Mouse (Mus musculus) cerebellum, postnatal 4 days (tissue): ENCODE measurements around the gene Sgk1.
"Not testable (repeated sequence)": the region's sequence is repeated elsewhere in the genome, so short reads cannot be mapped to it uniquely, and the experiment has no call there.

Experiments
- DNase-seq, 2 experiments: peaks; one replicate each; pipeline ENCODE4 v3.0.0; 2022; ENCODE audit warnings: low spot score in 2 of 2, mixed read lengths in 1 of 2

Gene Sgk1

DNA sequence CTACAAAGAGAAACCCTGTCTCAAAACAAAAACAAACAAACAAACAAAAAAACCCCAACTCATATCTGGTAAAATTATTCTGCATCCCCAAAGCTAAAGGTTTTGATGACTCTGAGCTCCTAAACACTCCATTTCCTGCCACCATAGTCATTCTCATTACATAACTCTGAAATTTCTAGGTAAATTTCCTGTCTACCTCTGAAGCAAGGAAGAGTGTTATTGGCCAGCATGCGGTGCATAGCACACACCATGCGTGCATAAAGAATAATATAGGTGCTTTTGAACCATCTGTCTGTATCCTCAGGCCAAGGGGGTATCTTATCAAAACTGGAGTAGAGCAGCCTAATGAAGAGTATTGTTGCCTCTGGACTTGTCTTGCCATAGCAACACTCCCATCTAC, 13.8 kb upstream of the Sgk1 start:
- no peak for DNase-seq

DNA sequence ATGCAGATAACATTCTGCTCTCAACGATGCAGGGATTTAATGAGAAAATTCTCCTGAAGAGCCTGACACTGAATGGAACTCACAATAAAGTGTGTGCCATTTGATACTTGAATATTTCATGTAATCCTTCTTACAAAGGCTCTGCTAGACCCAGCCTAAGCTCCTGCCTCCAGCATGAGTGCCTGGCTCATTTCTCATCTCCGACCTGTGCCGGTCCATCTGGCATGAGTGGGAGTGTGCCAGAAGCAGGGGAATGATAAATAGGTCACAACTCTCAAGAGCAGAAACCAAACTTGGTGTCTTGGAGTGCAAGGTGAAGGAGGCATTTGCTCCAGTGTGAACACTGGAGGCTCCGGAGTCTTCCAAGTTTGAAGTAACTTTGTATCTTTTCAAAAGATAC, 13.4 kb upstream of the Sgk1 start:
- DNase-seq: peak in 1 of 2 experiments; percentile 26

DNA sequence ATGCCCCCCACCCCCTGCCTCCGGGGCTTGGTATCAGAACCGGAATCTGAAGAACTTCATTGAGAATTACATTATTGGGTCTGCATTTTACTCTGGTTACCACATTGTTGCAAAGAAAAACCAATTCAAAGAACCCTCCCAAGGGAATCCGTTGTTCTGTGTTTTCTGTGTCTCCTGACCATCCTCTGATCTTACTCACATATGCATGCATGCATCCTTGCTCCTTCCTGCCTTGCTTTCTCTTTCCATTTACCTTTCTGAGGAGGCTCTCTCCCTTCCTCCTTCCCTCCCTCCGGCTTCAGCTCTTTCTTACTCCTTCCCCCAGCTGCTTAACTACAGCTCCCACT, 174 bp upstream of the Sgk1 start:
- DNase-seq: no peak

DNA sequence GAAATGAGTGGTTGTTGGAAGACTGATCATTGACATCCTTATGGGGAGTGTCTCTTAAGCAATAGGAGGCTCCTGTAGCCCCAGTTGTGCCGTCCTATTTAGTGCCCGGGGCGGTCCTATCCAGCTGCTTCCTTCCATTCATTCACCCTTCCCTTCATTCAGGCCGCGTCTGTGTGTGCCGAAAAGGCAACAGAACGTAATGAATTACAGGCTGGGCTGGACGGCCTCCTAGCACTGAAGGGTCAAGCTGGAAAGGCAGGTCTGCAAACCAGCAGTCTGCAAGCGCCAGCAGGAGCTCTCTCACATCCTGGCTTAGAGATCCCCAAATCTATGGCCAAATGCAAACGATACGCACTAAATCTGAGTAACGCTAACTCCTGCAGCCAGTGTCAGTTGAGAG, 1.6 kb downstream of the Sgk1 start:
- DNase-seq: peak in 1 of 2 experiments; percentile 22

DNA sequence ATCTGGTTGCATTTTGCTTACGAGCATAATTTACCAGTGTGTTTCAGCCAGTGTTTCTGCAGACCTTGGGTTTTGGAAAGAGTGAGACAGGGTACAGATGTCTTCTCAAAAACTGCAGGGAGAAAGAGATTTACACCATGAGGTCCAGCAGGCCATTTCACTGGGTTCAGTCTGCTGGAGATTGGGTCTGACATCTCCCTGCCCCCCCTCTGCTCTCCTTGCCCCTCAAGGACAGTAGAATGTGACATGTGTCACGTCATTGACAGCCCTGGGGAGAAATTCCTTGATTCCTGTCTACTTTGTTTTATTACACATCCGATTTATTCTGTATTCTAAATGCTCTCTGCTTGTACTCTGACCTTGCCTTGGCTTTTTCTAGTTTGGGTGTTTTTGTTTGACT, 2.5 kb downstream of the Sgk1 start:
- DNase-seq: no peak

DNA sequence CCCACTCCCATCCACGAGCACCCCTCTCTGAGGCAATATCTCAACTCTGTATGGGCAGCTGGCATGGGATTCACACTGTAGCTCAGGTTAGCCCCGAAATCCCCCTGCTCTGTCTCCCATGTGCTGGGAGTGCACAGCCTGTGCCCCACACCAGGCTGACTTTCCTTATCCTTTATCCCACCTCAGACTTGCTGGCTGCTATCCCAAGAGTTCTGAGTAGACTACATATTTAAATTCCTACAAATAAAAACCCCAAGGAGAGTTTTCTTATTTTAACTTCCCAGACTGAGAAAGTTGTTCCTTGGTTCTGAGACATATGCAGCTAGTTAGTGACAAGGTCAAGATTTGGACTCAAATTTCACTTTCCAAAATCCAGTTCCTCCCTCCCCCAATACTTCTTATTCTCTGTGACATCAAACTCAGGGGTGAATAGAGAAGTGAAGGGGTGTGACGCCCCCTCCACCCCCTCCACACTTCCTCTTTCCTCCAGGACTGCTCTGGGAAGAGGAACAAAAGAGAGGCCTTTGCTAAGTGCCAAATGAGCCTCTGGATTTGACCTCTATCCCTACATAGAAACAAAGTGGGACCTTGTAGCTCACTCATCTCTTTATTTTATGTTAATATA, 7.3 kb downstream of the Sgk1 start:
- no peak for DNase-seq

DNA sequence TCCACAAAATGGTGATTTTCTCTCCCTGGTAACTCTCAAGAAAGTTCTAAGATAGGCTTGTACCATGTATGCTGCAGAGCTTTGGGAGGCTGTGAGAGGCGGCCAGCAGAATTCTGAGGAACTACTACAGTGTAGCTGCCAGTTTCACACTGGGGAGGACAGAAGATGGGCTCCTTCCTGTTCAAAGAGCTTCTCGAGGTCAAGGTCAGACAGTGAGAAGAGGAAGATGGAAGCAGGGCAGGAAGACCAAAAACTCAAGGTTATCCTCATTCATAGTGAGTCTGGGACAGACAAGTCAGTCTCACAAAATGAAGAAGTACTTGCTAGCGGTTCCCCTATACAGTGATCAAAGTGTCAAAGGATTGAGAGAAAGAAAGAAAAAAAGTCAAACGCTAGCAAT, 8.3 kb downstream of the Sgk1 start:
- DNase-seq: no peak

DNA sequence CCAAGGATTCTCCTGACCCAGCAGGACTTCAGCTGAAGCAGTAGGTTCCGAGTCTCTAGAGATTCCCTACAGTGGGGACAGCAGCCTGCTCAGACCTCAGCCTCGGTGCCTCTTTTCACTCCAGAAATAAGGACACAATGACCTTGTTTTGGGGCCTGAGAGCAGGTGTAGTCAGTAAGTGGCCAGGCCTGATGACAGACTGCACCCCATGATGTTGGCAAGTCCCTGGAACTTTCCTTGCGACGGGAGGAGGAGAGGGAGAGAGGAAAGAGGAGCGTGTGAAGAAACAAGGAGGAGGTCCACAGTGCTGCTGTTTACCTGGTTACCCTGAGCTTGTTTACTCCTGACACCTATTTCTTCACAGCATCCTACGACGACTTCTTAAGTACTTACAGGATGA, 9.5 kb downstream of the Sgk1 start:
- DNase-seq: no peak

DNA sequence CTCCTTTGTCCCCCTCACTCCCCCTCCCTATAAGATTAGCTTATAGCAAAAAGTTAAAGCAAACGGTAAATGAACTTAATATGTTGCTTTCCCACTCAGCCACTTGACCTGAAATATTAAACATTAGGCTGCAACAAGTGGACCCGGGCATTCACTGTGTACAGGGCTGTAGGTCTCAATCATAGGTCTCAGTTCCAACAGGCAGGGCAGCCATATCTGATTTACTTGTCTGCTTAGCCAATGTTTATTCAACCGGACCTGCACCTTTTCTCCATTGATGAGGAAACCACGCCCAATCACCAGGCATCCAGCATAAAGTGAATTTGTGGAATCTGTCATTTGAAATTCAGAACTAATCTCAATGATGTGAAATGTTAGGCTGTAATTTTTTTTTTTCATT, 10.1 kb downstream of the Sgk1 start:
- no peak for DNase-seq

DNA sequence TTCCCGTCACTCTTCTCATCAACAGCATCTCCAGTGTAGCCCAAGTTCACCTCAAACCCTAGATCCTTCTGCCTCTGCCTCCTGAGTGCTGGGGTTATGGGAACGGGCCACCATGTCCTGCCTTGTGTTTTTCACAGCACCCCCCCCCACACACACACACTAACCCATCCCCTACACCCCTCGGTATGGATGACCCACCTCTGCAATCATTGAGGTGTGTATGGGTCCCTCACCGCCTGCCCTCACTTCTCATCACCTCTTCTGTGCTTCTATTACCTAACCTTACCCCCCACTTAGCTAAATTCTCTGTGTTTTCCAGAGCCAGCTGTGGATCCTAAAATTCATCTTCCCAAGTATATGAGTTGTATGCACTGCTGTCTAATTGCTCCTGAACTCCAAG, 16.4 kb downstream of the Sgk1 start:
- DNase-seq: no peak

DNA sequence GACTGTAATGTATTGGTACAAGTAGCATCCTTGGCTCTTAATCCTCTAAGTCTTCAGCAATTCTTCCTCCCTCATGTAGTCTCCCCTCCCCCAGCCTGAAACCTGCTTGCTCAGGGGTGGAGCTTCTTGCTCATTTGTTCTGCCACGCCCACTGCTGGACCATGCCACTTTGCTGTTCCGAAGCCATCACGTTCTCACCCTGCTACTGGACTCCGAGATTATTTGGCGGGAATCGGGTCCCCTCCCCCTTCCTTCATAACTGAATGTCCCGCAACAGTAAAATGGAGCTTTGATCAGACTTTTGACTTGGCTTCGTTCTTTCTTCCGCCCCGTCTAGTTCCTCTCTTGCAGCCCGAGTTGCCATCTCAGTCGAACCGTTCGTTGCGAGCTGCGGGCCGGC, 16.9 kb downstream of the Sgk1 start:
- not testable (repeated sequence) for DNase-seq

DNA sequence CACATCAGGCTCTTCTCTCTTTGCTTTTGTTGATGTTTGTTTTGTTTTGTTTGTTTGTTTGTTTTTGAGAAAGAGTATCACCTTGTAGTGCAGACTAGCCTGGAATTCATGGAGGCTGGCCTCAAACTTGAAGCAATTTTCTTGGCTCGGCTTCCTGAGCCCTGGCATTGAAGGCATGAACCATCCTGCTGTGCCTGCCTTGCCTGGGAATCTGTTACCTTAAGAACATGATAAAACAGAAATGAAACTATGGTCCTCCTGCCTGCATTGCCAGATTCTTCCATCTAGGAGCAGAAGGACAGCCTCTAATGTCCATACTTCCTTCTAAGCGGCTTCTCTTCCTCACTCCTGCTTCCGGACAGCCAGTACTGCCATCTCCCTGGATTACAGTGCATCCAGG, 17.4 kb downstream of the Sgk1 start:
- no peak for DNase-seq

DNA sequence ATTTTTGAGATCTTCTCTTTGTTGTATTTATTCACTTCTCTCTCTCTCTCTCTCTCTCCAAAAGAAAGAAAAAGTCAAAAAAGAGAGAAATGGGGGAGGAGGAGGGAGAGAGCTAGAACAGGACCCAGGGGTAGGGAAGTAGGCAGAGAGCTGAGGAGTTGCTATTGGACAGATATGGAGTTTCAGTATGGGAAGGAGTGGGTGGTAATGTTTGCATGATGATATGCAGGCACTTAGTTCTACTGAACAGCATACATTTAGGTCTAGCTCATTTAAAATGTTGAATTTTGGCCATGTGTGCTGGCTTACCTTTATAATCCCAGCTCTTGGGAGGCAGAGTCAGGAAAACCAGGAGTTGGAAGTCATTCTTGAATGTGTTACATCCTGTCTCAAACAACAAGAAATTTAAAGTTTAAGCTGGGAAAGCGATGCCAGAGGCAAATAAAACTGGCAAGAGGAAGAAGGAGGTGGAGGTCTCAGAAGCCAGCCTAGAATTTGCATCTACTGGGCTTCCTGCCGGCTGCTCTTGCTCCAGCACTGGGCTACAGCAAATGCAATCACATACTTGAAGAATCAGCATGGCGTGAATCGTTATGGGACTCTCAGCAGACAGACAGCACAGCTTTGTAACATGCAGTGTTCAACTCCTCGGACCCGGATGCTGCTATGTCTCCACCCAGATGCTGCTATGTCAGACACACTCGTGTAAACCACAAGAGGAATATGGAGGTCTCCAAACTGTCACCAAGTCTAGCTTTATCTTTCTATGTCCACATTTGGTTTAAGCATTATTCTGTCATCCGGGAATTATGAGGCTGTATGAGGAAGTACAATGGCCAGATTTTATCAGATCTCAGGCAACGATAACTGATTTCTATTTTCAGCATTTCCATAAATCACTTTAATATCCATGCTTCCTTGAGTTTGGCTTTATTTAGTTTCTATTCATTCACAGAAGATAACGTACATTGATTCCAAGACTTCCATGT, 20.5 kb downstream of the Sgk1 start:
- DNase-seq: no peak

DNA sequence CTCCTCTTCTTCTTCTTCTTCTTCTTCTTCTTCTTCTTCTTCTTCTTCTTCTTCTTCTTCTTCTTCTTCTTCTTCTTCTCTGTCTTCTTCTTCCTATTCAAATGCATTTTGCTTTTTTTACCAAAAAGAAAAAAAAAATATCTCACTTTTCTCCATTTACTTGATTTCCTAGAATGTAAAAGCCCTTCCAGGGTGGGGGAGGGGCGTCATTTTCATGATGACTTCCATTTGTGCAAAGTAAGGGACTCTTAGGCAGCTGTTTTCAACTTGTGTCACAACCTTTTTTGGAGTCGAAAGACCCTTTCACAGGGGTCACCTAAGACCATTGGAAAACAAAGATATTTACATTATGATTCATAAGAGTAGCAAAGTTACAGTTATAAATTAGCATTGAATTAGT, 22.2 kb downstream of the Sgk1 start:
- DNase-seq: no peak

DNA sequence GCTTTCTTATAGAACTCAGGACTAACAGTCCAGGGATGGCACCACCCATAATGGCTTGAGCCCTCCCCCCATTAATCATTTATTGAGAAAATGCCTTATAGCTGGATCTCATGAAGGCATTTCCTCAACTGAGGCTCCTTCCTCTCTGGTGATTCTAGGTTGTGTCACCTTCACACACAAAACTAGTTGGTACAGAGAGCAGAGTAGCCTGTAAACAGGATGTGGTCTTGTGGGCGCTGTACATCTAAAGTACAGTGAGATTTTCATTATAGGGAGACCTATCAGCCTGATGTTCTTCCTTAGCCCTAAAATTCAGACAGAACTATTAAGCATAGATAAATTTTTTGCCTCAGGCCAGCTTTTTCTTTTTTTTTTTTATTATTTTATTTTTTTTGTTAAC, 23.6 kb downstream of the Sgk1 start:
- no peak for DNase-seq

DNA sequence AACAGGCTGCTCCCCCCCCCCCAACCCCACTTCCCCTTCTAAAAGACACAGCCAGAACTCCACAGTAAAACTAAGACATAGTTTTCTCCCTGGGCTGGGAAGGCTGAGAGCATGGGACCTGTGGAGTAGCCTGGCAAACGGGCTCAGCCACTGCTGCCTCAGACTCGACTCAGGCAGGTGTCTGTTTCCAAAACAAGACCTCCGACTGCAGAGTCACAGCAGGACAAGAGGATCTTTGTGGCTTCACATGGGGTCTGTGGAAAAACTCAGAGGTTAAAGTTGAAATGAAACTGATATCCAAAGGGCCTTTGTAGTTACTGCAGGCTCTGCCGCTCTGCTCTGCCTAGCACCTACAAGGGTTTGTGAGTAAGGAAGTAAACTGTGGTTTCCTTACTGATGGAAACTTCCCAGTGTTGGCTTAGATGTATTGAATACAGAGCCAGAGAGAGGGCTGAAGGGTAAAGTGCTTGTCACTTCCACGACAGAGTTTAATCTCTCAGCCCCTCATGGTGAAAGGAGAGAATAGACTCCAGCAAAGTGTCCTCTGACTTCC, 25.0 kb downstream of the Sgk1 start:
- DNase-seq: no peak

DNA sequence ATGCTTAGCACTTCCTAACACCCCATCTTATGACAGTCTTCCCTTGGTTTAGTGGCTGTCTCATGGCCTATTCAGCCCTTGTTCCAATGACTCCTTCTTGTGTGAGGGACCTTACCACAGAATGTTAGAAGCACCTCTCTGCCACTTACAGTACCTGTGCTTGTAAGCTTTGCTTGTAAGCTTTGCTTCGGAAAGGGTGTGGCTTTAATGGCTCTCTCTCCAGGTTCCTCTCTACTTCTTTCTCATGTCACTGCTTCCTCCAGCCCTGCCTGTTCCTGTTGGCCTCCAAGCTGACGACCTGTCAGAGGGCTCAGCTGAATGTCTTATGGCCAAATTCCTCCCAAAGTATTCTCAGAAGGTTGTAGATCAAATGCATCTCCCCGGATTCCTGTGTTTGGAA, 25.8 kb downstream of the Sgk1 start:
- DNase-seq: no peak

DNA sequence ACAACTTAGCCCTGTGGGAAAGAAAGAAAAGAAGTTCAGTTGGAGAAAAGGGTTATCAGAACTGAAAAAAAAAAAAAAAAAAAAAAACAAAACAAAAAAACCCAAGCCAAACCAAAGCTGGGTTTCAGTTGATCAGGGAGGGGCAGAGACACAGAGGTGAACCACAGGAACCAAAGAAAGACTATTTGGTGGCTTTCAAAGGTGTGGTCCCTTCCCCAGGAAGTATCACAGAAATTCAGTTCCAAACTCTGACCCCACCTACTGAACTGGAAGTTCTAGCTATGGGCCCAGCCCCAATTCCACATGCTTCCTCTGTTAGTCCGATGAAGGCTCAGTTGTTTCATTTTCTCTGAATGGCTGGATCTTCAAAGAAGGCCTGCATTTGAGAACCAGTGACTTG, 26.7 kb downstream of the Sgk1 start:
- DNase-seq: no peak

DNA sequence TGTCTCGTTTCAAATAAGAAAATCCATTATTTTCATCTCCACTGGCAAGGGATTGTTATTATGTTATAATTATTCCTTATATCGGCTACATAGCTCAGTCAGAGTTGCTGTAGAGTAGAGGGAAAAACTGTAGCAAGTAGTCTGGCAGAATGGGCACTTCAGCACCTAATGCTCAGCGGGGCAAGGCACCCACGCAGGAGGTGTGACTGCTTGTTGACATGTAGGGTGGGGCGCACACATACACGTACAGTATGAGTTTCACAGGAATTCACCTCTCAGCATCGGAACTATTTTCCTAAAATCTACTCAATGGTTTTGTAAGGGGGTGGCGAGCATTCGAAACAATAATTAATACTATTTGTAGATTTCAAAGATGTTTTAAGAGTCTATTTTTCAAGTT, 28.4 kb downstream of the Sgk1 start:
- DNase-seq: no peak

DNA sequence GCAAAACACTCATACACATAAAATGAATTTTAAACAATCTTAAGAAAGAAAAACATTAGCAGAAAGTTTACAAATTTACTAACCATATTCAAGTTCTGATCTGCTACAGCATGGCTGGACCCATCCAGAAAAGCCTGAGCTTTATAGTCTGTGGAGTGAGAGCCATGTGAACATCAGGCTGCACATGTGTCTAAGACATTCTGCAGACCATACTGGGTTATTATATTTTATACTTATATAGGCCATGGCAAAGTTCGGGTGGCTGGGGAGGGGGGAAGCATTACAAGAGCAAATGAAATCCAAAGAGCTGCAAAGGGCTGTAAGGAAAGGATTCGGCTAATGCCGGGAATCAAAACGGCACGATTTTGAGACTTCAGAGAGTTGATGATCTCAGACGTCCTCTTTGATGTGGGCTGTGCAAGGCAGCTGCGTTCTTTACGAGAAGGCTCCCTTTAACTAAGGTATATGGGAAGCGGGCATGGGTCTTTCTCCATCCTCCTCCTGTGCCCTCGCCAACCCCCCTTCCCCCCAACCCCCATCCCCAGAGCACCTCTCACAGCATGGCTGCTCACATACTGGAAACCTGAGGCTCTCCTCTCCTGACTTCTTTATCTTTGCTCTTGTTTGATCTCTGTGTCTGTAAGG, 29.4 kb downstream of the Sgk1 start:
- no peak for DNase-seq

DNA sequence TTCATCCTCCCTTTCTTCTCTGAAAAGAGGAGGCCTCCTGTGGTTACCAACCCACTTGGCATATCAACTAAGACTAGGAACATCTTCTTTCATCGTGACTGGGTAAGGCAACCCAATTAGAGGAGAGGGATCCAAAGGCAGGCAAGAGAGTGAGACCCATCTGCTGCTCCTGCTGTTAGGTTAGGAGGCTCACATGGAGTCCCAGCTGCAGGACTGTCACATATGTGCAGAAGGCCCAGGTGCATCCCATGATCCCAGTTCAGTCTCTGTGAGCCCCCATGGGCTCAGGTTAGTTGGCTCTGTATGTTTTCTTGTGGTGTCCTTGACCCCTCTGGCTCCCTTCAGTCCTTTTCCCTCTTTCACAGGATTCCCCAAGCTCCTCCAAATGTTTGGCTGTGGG, 32.8 kb downstream of the Sgk1 start:
- DNase-seq: no peak

DNA sequence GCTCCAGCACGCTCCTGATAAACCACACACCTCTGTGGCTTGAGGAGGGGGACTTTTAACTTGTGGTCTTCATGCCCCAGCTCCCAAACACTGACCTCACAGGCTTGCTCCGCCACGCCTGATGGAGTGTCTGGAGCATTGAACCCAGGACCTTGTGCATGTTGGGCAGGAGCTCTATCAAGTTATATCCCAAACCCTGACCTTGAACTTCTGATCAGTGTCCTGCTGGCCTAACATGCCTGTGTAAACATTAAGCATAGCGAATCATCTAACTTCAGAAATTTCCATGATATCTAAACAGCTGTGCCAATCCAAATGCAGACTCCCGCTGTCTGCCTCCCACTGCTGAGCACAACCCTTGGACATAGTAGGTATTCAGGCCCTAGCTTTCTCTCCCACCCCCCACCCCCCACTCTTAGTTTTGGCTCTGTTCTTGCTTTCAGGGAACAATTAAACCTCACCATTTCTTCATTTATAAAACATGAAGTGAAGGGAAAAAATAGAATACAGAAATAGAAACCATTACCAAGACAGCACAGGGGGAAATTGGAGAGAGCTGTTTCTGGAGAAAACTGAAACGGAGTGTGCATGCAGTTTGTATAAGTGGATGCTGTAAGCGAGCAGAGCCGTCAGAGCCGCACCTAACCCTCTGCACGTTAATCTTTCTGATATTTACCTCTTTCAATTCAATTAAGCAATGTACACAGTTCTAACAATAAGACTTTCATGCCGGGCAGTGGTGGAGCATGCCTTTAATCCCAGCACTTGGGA, 34.5 kb downstream of the Sgk1 start:
- DNase-seq: no peak
